Mouse (Mus musculus): ENCODE data around the gene Cpne4. TPM values are rescaled to one million over a fixed set of nuclear protein-coding genes. Genes with fewer than 3 reads are reported as not detected.

Cpne4 gene
- total RNA-seq, 1 experiment from 2014 or later = not detected

GRCm38 (mm10) chr9:104981934-104982548 is 435.0 kb downstream of the Cpne4 start:
- no peak for ATAC-seq (ENCODE audit: extremely low read depth, insufficient number of reproducible peaks, low FRiP score, poor library complexity, severe bottlenecking)

DNA sequence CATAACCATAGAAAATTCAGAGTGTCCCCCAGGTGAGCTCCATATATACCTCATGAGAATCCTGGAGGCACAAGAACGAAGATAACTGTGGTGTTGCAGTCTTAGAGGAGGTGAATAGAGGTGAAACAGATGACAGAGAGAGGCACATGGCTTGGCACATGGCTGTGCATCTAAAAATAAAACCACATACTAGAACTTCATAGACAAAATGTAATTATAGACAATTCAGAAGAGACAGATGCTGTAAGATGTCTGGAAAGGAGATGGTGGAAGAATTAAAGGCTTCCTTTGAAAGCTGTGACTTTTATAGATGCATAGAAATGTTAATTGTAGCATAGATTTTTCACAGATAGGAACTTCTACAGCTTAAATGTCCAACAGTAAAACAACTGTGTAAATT is 451.1 kb downstream of the Cpne4 start:
- ATAC-seq (ENCODE audit: extremely low read depth, insufficient number of reproducible peaks, low FRiP score, poor library complexity, severe bottlenecking) = no peak

DNA sequence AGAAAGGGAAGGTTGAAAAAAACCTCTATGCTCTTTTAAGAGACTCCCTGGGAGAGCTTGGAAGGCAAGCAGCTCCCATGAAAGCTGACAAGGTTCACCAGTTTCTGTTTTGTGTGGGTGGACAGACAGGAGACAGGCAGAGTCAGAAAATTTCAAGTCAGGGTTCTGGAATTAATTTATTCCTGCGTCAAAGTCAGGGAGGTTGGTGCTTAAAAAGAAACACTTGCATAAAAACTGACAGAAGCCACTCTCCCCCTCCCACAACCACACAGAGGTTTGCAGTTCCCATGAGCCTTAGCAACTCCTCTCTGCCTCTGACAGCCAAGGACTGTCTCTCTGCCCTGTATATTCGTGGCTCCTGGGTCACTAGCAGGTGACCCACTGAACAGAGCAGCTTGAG is 463.6 kb downstream of the Cpne4 start:
- no peak for ATAC-seq (ENCODE audit: extremely low read depth, insufficient number of reproducible peaks, low FRiP score, poor library complexity, severe bottlenecking)

GRCm38 (mm10) chr9:105018186-105018585 is 471.1 kb downstream of the Cpne4 start:
- ATAC-seq (ENCODE audit: extremely low read depth, insufficient number of reproducible peaks, low FRiP score, poor library complexity, severe bottlenecking) = no peak

DNA sequence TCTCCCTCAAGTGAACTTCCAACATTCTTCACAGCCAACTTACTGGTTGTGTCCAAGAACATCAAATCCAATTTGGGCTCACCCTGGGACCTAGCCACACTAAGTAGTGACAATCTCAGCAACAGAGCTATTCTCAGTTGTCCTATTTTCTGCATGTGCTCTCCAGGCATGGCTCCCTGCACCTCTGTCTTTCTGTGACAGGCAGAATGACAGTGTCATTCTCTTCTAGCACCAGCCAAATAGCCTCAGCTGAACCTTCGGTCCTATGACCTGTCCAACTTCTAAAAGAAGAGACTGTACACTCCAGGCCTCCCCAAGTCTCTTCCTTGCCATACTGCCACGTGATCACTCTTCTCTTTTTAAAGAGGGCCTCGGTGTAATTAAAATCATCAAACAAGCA is 481.2 kb downstream of the Cpne4 start:
- no peak for ATAC-seq (ENCODE audit: extremely low read depth, insufficient number of reproducible peaks, low FRiP score, poor library complexity, severe bottlenecking)

DNA sequence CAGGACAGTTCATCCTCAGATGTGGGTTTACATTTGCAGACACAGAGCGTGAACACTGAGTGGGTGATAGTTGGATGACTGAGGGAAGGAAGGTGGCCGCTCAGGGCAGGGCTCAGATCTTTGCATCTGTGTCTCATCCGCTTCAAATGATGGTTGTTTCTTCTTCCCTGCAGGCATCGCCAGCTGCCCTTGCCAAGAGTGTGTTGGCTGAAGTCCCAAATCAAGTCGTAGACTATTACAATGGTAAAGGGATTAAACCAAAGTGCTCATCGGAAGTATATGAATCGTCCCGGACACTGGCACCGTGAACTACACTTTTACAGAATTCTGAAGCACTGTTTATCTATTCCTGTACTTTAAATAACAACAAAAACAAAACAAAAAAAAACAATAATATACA is 485.5 kb downstream of the Cpne4 start:
- no peak for ATAC-seq (ENCODE audit: extremely low read depth, insufficient number of reproducible peaks, low FRiP score, poor library complexity, severe bottlenecking)

- no peak for ATAC-seq (ENCODE audit: extremely low read depth, insufficient number of reproducible peaks, low FRiP score, poor library complexity, severe bottlenecking)
These were observed 486.6 kb downstream of the Cpne4 start for GRCm38 (mm10) chr9:105033641-105034040.

GRCm38 (mm10) chr9:105037847-105038246 is 490.8 kb downstream of the Cpne4 start:
- ATAC-seq (ENCODE audit: extremely low read depth, insufficient number of reproducible peaks, low FRiP score, poor library complexity, severe bottlenecking) = no peak

GRCm38 (mm10) chr9:105046014-105046413 is 498.9 kb downstream of the Cpne4 start:
- ATAC-seq (ENCODE audit: extremely low read depth, insufficient number of reproducible peaks, low FRiP score, poor library complexity, severe bottlenecking) = no peak

GRCm38 (mm10) chr9:105048351-105048750 is 501.3 kb downstream of the Cpne4 start:
- no peak for ATAC-seq (ENCODE audit: extremely low read depth, insufficient number of reproducible peaks, low FRiP score, poor library complexity, severe bottlenecking)

DNA sequence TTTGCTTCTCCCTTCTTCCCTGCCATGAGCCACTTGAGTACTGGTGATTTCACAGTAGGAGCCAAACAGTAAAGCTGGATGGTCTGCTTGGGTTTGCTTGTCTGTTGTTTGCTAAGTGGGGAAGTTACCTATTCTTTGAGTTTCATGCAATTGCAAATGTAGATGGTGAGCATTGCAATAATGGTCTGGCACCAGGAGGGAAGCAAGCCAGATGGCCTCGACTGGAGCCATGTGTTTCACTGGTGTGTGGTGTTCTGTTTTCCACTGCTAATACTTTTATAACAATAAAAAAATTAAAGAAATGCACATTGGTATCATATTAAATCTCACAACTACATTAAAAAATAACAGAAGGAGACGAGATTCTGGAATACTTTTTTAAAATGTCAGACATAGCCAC is 502.6 kb downstream of the Cpne4 start:
- ATAC-seq (ENCODE audit: extremely low read depth, insufficient number of reproducible peaks, low FRiP score, poor library complexity, severe bottlenecking) = no peak

GRCm38 (mm10) chr9:105050257-105050656 is 503.2 kb downstream of the Cpne4 start:
- ATAC-seq (ENCODE audit: extremely low read depth, insufficient number of reproducible peaks, low FRiP score, poor library complexity, severe bottlenecking) = no peak

DNA sequence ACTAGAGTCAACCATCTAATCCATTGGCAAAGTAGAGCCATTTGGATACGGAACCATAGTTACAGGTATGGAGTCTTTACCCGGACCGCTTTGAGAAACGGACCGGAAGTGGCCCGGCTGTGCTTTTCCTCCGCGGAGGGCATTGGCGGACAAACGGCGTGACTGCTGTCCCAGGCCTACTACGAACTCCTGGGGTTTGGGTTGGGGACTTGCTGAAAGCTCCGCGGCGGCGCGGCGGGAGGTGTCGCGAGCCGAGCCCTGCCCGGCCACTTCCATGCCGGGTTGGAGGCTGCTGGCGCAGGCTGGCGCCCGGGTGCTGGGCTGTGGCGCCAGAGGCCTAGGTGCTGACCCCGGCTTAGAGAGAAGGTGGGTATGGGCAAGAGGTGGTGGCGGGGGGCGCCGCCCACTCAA is 506.1 kb downstream of the Cpne4 start, which contains the start of gene Mrpl3:
Gene Mrpl3, plus strand, starts transcription at position 93 of the 411 bp plus-strand sequence.
- ATAC-seq (ENCODE audit: extremely low read depth, insufficient number of reproducible peaks, low FRiP score, poor library complexity, severe bottlenecking) = peak; percentile 94

GRCm38 (mm10) chr9:105053812-105054211 is 506.7 kb downstream of the Cpne4 start:
- peak; percentile 10; the same call in 1 of the 2 replicates for ATAC-seq (ENCODE audit: extremely low read depth, insufficient number of reproducible peaks, low FRiP score, poor library complexity, severe bottlenecking)

DNA sequence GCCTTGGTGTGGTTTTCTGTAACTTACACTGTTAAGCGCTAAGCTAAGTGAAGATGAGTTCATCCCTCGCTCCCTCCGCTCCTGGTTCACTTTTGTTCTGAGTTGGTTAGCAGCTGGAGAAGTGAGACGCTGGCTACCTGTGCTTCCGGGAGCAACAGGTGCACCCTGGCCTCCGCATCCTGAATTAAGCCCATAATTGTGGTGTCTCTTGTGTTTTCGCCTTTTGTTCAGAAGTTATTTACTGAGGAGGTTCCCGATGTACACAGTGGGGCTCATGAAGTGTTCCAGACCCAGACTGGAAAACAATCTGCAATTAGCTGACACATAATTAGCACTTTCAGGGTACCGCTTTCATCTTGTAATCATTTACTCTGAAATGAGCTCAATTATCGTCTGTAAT is 522.0 kb downstream of the Cpne4 start:
- no peak for ATAC-seq (ENCODE audit: extremely low read depth, insufficient number of reproducible peaks, low FRiP score, poor library complexity, severe bottlenecking)

GRCm38 (mm10) chr9:105072991-105073748 is 526.1 kb downstream of the Cpne4 start:
- no peak for ATAC-seq (ENCODE audit: extremely low read depth, insufficient number of reproducible peaks, low FRiP score, poor library complexity, severe bottlenecking)

DNA sequence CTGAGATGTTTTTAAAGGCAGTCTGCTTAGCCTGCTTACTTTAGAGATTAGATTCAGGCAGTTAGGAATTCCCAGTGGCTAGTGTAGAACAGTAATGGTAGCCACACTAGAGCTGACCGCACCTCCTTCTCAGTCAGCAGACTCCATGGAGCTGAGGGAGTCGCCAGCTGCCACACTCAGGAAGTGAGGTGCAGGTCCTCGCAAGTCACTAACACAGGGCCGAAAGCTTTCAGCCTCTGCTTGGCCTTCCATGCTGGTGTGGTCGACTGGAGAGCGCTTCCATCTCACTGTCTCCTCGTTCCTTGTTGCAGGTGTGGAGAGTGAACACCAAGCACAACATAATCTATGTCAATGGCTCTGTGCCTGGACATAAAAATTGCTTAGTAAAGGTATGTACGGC is 527.8 kb downstream of the Cpne4 start:
- ATAC-seq (ENCODE audit: extremely low read depth, insufficient number of reproducible peaks, low FRiP score, poor library complexity, severe bottlenecking) = no peak

- ATAC-seq (ENCODE audit: extremely low read depth, insufficient number of reproducible peaks, low FRiP score, poor library complexity, severe bottlenecking) = no peak
These were observed 529.8 kb downstream of the Cpne4 start for GRCm38 (mm10) chr9:105076756-105077424.

- ATAC-seq (ENCODE audit: extremely low read depth, insufficient number of reproducible peaks, low FRiP score, poor library complexity, severe bottlenecking) = no peak
These were observed 531.4 kb downstream of the Cpne4 start for GRCm38 (mm10) chr9:105078460-105078859.

GRCm38 (mm10) chr9:105080246-105080645 is 533.2 kb downstream of the Cpne4 start:
- no peak for ATAC-seq (ENCODE audit: extremely low read depth, insufficient number of reproducible peaks, low FRiP score, poor library complexity, severe bottlenecking)
